Mouse (Mus musculus): Measurements from ENCODE around the gene Morc2a. TPM values are rescaled to one million over a fixed set of nuclear protein-coding genes. Genes with fewer than 3 reads are reported as not detected.

Morc2a gene
- 22.7 TPM for polyA plus RNA-seq (2014; fragmentation: Illumina TruSeq; extraction: RNeasy Lipid Tissue Mini Kit (QIAGEN cat#74804); ENCODE audit: low read depth, low replicate concordance)

GRCm38 (mm10) chr11:3648964-3649841 lies at the start of gene Morc2a:
Morc2a (plus strand) TSS chr11:3649191.

Other genes starting within 250 kb of the Morc2a start
- 8.3 TPM for gene Limk2, start 240.0 kb upstream of the Morc2a start, polyA plus RNA-seq (2014; fragmentation: Illumina TruSeq; extraction: RNeasy Lipid Tissue Mini Kit (QIAGEN cat#74804); ENCODE audit: low read depth, low replicate concordance)
- 34.6 TPM for gene Rnf185, start 196.8 kb upstream of the Morc2a start, polyA plus RNA-seq (2014; fragmentation: Illumina TruSeq; extraction: RNeasy Lipid Tissue Mini Kit (QIAGEN cat#74804); ENCODE audit: low read depth, low replicate concordance)
- not detected for gene Pla2g3, start 160.9 kb upstream of the Morc2a start, polyA plus RNA-seq (2014; fragmentation: Illumina TruSeq; extraction: RNeasy Lipid Tissue Mini Kit (QIAGEN cat#74804); ENCODE audit: low read depth, low replicate concordance)
- gene Inpp5j, start 144.4 kb upstream of the Morc2a start, polyA plus RNA-seq (2014; fragmentation: Illumina TruSeq; extraction: RNeasy Lipid Tissue Mini Kit (QIAGEN cat#74804); ENCODE audit: low read depth, low replicate concordance): 2.1 TPM
- gene Selenom, start 134.5 kb upstream of the Morc2a start, polyA plus RNA-seq (2014; fragmentation: Illumina TruSeq; extraction: RNeasy Lipid Tissue Mini Kit (QIAGEN cat#74804); ENCODE audit: low read depth, low replicate concordance): 1.5 TPM
- 1.0 TPM for gene Smtn, start 108.6 kb upstream of the Morc2a start, polyA plus RNA-seq (2014; fragmentation: Illumina TruSeq; extraction: RNeasy Lipid Tissue Mini Kit (QIAGEN cat#74804); ENCODE audit: low read depth, low replicate concordance)
- 1.1 TPM for gene Osbp2, start 214.7 kb downstream of the Morc2a start, polyA plus RNA-seq (2014; fragmentation: Illumina TruSeq; extraction: RNeasy Lipid Tissue Mini Kit (QIAGEN cat#74804); ENCODE audit: low read depth, low replicate concordance)
- gene 4921536K21Rik, start 245.9 kb downstream of the Morc2a start, polyA plus RNA-seq (2014; fragmentation: Illumina TruSeq; extraction: RNeasy Lipid Tissue Mini Kit (QIAGEN cat#74804); ENCODE audit: low read depth, low replicate concordance): 0.85 TPM
- gene Dusp18, start 246.0 kb downstream of the Morc2a start, polyA plus RNA-seq (2014; fragmentation: Illumina TruSeq; extraction: RNeasy Lipid Tissue Mini Kit (QIAGEN cat#74804); ENCODE audit: low read depth, low replicate concordance): 5.0 TPM

Data from kidney, adult 10 weeks (tissue).